Mouse (Mus musculus): ENCODE data around the gene Dip2a.

GRCm38 (mm10) chr10:76316194-76316593 is 28.9 kb downstream of the Dip2a start:
- TF ChIP-seq CTCF (conservative IDR thresholded peaks at IDR 0.05; ENCODE audit: insufficient read depth, insufficient read length, low read depth, low read length), result no peak
- no peak for TF ChIP-seq POLR2A (IDR thresholded peaks at IDR 0.05; ENCODE audit: low read depth, low read length)

Measured in kidney, adult 2 months (tissue).